Mouse (Mus musculus): ENCODE data around the gene Igf1. TPM values are rescaled to one million over a fixed set of nuclear protein-coding genes. Genes with fewer than 3 reads are reported as not detected.

The Igf1 gene
- polyA plus RNA-seq, 1 experiment from 2014 or later = 34.9 TPM

DNA sequence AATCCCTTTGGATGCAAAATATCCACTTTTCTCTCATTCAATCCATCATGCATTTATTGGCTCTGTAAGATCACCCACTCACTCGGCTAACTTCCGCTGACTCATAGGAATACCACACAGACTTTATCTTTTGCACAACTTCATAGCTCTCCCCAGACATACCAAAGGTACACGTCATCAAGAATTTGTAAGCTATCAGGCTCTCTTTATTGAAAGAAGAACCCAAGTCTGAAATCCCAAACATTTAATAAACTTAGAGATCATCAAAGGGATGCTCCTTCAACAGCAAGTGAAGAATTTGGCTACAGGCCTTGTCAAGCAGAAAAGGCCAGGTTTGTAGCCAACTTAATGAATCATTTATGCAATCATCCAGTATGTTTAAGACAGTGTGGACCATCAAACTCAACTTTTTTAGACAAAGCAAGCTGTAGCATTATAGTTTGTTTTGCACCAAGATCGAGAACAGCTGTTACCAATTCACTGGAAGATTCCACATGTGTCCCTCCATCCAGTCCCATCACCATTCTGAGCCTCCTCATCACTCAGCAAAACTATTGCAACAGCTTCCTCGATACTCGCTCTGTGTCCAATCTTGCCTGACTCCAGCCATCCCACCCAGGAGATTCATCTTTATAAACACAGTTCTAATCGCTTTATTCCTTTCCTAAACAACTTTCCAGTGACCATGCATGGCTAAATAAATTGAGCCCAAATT is 22.2 kb downstream of the Igf1 start:
- Histone ChIP-seq H3K4me2 (ENCODE audit: low read depth) (no peak overlapping the region), H3K27me3 (ENCODE audit: control insufficient read depth, insufficient read depth, low read length) (no peaks in the 10 kb centered on the region), H3K27ac (ENCODE audit: low read depth, low read length) (no peak overlapping the region), H3K36me3 (ENCODE audit: control insufficient read depth, insufficient read depth, low read length) (no peaks in the 10 kb centered on the region), H3K9ac (ENCODE audit: low read length) (no peak overlapping the region), H3K9me3 (ENCODE audit: control insufficient read depth, low read length) (no peaks in the 10 kb centered on the region), H3K4me3 (ENCODE audit: low read depth, low read length) (no peak overlapping the region), H3K4me1 (ENCODE audit: control insufficient read depth, insufficient read depth, low read length) (no peaks in the 10 kb centered on the region)
- ATAC-seq (ENCODE audit: insufficient read depth, low FRiP score, low TSS enrichment) (no peak), DNase-seq (ENCODE audit: low spot score) (no peak)
- WGBS = 89% methylated on average over 7 of the region's 7 CpGs

DNA sequence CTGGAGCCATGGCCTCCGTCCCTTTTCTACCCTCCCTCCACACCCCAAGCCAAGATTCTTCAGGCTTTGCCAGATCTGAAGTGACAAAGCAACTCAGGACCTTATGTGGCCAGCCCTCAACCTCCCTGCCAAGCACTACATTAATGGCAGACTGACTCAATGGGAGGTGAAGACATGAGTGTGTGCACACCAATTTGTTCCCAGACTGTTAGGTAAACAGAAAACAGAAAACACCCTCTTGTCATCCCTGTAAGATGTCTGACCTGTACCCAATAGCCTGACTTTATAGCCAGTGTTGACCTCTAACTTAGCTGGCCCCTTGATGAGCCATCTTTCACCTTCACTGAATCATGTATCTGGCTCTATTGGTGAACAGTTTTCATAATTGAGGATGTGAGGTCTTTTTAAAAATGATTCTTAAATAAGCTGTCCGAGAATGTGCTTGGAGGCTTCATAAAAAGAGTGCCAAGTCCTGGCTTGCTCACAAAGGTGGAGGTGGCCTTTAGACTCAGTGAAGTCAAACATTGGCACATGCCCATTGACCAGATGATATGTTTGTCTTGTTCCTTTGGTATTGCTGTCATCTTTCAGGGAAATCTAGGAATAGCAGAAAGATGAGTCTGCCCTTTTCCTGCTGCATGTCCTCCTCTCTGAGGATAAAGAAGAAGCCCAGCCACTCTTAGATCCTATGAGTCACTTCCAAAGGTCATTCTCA is 27.4 kb downstream of the Igf1 start:
- no peak overlapping the region for H3K9ac ChIP-seq (ENCODE audit: low read length)
- H3K4me2 ChIP-seq (ENCODE audit: low read depth) = no peak overlapping the region
- no peak for DNase-seq (ENCODE audit: low spot score)
- H3K27ac ChIP-seq (ENCODE audit: low read depth, low read length) = no peak overlapping the region
- no peak for ATAC-seq (ENCODE audit: insufficient read depth, low FRiP score, low TSS enrichment)
- no peaks in the 10 kb centered on the region for H3K9me3 ChIP-seq (ENCODE audit: control insufficient read depth, low read length)
- no peaks in the 10 kb centered on the region for H3K27me3 ChIP-seq (ENCODE audit: control insufficient read depth, insufficient read depth, low read length)
- H3K36me3 ChIP-seq (ENCODE audit: control insufficient read depth, insufficient read depth, low read length) = no peaks in the 10 kb centered on the region
- WGBS = 96% methylated on average over 2 of the region's 2 CpGs
- H3K4me3 ChIP-seq (ENCODE audit: low read depth, low read length) = no peak overlapping the region
- no peaks in the 10 kb centered on the region for H3K4me1 ChIP-seq (ENCODE audit: control insufficient read depth, insufficient read depth, low read length)

DNA sequence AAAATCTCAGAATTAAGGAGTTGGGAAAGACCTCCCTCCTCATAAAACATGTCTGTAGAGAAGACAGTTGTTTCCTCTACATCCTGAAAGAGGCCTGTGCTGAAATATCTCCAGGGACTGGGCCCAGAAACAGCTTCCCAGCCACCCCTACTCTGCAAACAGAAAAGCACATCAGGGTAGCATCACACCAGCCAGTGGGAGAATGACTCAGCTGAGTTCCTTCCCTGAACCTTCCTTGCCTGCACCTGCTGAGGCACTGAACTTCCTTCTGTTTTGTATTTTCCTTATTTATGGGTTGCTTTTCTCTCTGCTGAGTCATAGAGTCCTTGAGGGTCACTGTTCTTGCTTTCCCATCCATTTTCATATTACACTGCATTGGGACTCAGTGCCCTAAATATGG is 31.8 kb downstream of the Igf1 start:
- DNase-seq (ENCODE audit: low spot score) (no peak), ATAC-seq (ENCODE audit: insufficient read depth, low FRiP score, low TSS enrichment) (no peak)
- Histone ChIP-seq H3K27me3 (ENCODE audit: control insufficient read depth, insufficient read depth, low read length) (no peaks in the 10 kb centered on the region), H3K4me2 (ENCODE audit: low read depth) (no peak overlapping the region), H3K36me3 (ENCODE audit: control insufficient read depth, insufficient read depth, low read length) (no peaks in the 10 kb centered on the region), H3K4me3 (ENCODE audit: low read depth, low read length) (no peak overlapping the region), H3K4me1 (ENCODE audit: control insufficient read depth, insufficient read depth, low read length) (no peaks in the 10 kb centered on the region), H3K9ac (ENCODE audit: low read length) (no peak overlapping the region), H3K27ac (ENCODE audit: low read depth, low read length) (no peak overlapping the region), H3K9me3 (ENCODE audit: control insufficient read depth, low read length) (no peaks in the 10 kb centered on the region)

DNA sequence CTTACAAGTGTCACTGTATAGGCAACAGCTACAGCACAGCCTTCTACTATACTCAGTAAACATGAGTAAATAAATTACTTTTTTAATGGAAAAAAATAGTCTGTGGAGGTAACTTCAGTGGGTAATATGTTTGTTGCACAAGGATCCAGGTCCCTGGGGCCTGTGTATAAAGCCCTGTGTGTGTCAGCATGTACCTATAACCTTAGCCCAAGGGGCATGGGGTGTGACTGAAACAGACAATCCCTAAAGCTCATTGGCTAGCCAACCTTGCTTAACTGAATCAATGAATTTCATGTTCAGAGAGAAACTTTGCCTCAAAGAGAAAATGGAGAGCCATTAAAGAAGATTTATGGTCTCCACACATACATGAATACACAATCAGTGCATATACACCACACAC is 34.2 kb downstream of the Igf1 start:
- no peak for ATAC-seq (ENCODE audit: insufficient read depth, low FRiP score, low TSS enrichment)
- H3K4me2 ChIP-seq (ENCODE audit: low read depth) = no peak overlapping the region
- no peaks in the 10 kb centered on the region for H3K36me3 ChIP-seq (ENCODE audit: control insufficient read depth, insufficient read depth, low read length)
- no peaks in the 10 kb centered on the region for H3K9me3 ChIP-seq (ENCODE audit: control insufficient read depth, low read length)
- H3K27me3 ChIP-seq (ENCODE audit: control insufficient read depth, insufficient read depth, low read length) = no peaks in the 10 kb centered on the region
- no peaks in the 10 kb centered on the region for H3K4me1 ChIP-seq (ENCODE audit: control insufficient read depth, insufficient read depth, low read length)
- no peak overlapping the region for H3K4me3 ChIP-seq (ENCODE audit: low read depth, low read length)
- DNase-seq (ENCODE audit: low spot score) = no peak
- no peak overlapping the region for H3K27ac ChIP-seq (ENCODE audit: low read depth, low read length)
- H3K9ac ChIP-seq (ENCODE audit: low read length) = no peak overlapping the region

DNA sequence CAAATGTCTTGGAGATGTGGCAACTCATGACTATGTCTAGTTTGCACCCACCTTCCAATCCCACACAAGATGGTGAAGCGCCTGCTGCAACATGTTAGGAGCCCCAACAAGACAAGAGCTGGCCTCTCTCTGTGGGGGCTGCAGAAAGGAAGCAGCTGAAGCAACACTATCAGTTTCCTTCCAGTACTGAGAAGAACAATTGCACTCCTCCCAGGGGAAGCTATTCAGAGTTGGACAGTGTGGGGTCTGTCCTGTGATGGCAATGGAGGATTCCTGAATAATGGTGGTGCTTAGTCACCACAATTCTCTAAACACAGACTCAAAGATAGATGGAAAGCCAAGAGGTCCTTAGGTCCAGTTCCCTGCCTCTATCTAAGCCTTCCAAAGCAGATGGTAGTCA is 35.2 kb downstream of the Igf1 start:
- no peak overlapping the region for H3K27ac ChIP-seq (ENCODE audit: low read depth, low read length)
- 81% methylated on average over 1 of the region's 1 CpGs for WGBS
- H3K27me3 ChIP-seq (ENCODE audit: control insufficient read depth, insufficient read depth, low read length) = no peaks in the 10 kb centered on the region
- DNase-seq (ENCODE audit: low spot score) (no peak), ATAC-seq (ENCODE audit: insufficient read depth, low FRiP score, low TSS enrichment) (no peak)
- H3K4me2 ChIP-seq (ENCODE audit: low read depth) = no peak overlapping the region
- no peaks in the 10 kb centered on the region for H3K9me3 ChIP-seq (ENCODE audit: control insufficient read depth, low read length)
- no peak overlapping the region for H3K9ac ChIP-seq (ENCODE audit: low read length)
- no peaks in the 10 kb centered on the region for H3K4me1 ChIP-seq (ENCODE audit: control insufficient read depth, insufficient read depth, low read length)
- H3K4me3 ChIP-seq (ENCODE audit: low read depth, low read length) = no peak overlapping the region
- no peaks in the 10 kb centered on the region for H3K36me3 ChIP-seq (ENCODE audit: control insufficient read depth, insufficient read depth, low read length)

DNA sequence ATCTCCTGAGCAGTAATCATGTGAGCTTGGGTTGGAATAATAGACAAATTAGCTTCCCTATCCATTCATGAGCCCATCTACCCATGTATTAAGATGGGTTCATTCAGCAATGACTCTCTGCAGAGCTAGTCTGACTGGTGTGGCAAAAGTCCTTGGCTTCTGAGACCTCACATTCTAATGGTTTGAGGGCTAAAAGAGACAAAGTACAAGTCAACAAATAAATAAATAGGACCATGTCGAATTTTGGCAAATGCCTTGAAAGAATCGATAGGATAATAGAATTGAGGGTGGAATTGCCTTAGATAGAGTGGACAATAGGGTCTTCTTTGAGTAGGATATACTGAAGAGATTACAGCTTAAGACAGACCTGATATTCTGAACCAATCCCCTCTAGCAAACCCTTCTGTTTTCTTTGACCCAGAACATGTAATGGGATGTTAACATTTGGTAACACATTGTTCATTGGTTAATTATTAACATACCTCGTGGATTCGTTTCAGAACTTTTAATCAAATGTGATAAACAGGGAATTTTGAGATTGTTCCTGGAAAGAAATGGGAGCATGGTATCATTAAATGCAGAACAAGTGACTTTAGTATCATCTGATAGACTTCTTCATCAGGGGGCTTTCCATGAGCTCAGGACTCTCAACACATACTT is 36.5 kb downstream of the Igf1 start:
- H3K9ac ChIP-seq (ENCODE audit: low read length) = no peak overlapping the region
- no peaks in the 10 kb centered on the region for H3K4me1 ChIP-seq (ENCODE audit: control insufficient read depth, insufficient read depth, low read length)
- ATAC-seq (ENCODE audit: insufficient read depth, low FRiP score, low TSS enrichment) = no peak
- no peak overlapping the region for H3K4me3 ChIP-seq (ENCODE audit: low read depth, low read length)
- H3K9me3 ChIP-seq (ENCODE audit: control insufficient read depth, low read length) = no peaks in the 10 kb centered on the region
- H3K27me3 ChIP-seq (ENCODE audit: control insufficient read depth, insufficient read depth, low read length) = no peaks in the 10 kb centered on the region
- 85% methylated on average over 4 of the region's 4 CpGs for WGBS
- H3K27ac ChIP-seq (ENCODE audit: low read depth, low read length) = no peak overlapping the region
- H3K36me3 ChIP-seq (ENCODE audit: control insufficient read depth, insufficient read depth, low read length) = no peaks in the 10 kb centered on the region
- no peak for DNase-seq (ENCODE audit: low spot score)
- no peak overlapping the region for H3K4me2 ChIP-seq (ENCODE audit: low read depth)

DNA sequence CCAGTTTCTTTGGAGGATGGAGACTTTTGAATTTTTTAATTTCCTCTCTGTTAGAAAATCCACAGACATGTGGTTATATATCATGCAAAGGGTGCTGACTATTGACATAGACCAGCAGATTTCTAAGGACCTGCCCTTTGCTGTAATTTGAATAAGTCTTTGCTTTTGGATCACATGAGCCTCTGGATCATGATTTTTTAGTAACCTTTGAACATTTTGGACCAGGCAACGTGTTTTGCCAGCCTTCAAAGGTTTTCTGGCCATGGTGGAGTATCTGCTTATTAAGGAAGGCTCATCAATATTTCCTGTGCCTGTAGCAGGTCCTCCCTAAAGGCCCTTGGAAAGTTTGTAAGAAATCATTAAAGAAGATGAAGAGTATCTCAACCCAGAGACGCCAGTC is 37.3 kb downstream of the Igf1 start:
- no peaks in the 10 kb centered on the region for H3K27me3 ChIP-seq (ENCODE audit: control insufficient read depth, insufficient read depth, low read length)
- H3K4me3 ChIP-seq (ENCODE audit: low read depth, low read length) = no peak overlapping the region
- ATAC-seq (ENCODE audit: insufficient read depth, low FRiP score, low TSS enrichment) = no peak
- WGBS = 48% methylated on average over 2 of the region's 2 CpGs
- H3K27ac ChIP-seq (ENCODE audit: low read depth, low read length) = no peak overlapping the region
- no peak overlapping the region for H3K9ac ChIP-seq (ENCODE audit: low read length)
- no peaks in the 10 kb centered on the region for H3K9me3 ChIP-seq (ENCODE audit: control insufficient read depth, low read length)
- no peaks in the 10 kb centered on the region for H3K36me3 ChIP-seq (ENCODE audit: control insufficient read depth, insufficient read depth, low read length)
- no peaks in the 10 kb centered on the region for H3K4me1 ChIP-seq (ENCODE audit: control insufficient read depth, insufficient read depth, low read length)
- H3K4me2 ChIP-seq (ENCODE audit: low read depth) = no peak overlapping the region
- no peak for DNase-seq (ENCODE audit: low spot score)

DNA sequence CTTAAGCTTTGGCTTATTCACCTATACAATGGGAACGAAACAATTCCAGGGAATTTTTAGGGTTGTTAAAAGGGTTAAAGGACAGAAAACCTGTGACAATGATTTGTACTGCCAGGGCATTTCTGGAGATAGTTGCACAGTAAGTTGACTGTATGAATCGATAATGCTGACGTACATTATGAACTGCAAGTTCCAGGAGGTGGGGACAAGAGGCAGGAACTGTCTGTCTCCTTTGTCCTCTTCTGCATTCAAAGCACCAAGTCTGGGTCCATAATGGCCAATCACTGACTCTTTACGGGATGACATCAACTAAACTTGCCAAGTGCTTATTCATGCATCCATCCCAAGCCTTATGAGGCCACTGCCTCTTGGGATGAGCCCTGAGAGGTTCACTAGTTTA is 39.3 kb downstream of the Igf1 start:
- H3K9me3 ChIP-seq (ENCODE audit: control insufficient read depth, low read length) = no peaks in the 10 kb centered on the region
- H3K9ac ChIP-seq (ENCODE audit: low read length) = no peak overlapping the region
- H3K27ac ChIP-seq (ENCODE audit: low read depth, low read length) = no peak overlapping the region
- no peak overlapping the region for H3K4me2 ChIP-seq (ENCODE audit: low read depth)
- no peak overlapping the region for H3K4me3 ChIP-seq (ENCODE audit: low read depth, low read length)
- ATAC-seq (ENCODE audit: insufficient read depth, low FRiP score, low TSS enrichment) (no peak), DNase-seq (ENCODE audit: low spot score) (no peak)
- no peaks in the 10 kb centered on the region for H3K4me1 ChIP-seq (ENCODE audit: control insufficient read depth, insufficient read depth, low read length)
- no peaks in the 10 kb centered on the region for H3K27me3 ChIP-seq (ENCODE audit: control insufficient read depth, insufficient read depth, low read length)
- WGBS = 90% methylated on average over 4 of the region's 4 CpGs
- H3K36me3 ChIP-seq (ENCODE audit: control insufficient read depth, insufficient read depth, low read length) = no peaks in the 10 kb centered on the region

DNA sequence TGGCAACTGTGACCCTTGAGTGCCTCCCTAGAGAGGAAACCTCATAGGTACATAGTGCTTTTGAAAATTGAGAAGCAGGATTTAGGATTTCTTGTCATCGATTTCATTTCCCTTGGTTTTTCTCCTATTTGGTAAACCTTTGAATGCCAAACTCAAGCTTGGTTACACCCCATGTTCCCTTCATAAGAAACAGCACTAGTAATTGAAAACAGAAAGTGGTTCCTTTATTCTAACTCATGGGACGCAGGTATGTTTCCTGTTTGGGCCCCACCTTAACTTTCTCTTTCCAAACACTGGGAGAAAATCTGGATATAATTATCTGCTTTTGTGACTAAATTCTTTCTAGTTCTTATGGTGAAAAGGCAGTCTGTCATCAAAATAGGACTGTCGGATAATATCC is 40.8 kb downstream of the Igf1 start:
- no peak for ATAC-seq (ENCODE audit: insufficient read depth, low FRiP score, low TSS enrichment)
- WGBS = 86% methylated on average over 3 of the region's 3 CpGs

More for the DNA sequence above, 40.8 kb downstream of the Igf1 start:
- Histone ChIP-seq H3K36me3 (ENCODE audit: control insufficient read depth, insufficient read depth, low read length) (no peaks in the 10 kb centered on the region), H3K4me1 (ENCODE audit: control insufficient read depth, insufficient read depth, low read length) (no peaks in the 10 kb centered on the region), H3K4me3 (ENCODE audit: low read depth, low read length) (no peak overlapping the region), H3K9ac (ENCODE audit: low read length) (no peak overlapping the region), H3K9me3 (ENCODE audit: control insufficient read depth, low read length) (no peaks in the 10 kb centered on the region), H3K4me2 (ENCODE audit: low read depth) (no peak overlapping the region), H3K27ac (ENCODE audit: low read depth, low read length) (no peak overlapping the region), H3K27me3 (ENCODE audit: control insufficient read depth, insufficient read depth, low read length) (no peaks in the 10 kb centered on the region)
- DNase-seq (ENCODE audit: low spot score) = no peak
